Mouse (Mus musculus): ENCODE measurements at regions not wholly inside any gene's neighbourhood (a gene's known extent, or its start where the extent isn't known, plus 50 kb on each side); places are given as distances from the start of the nearest gene placed in this dataset.
A peak's percentile ranks its signal among the peaks of the same experiment; 100 is the strongest.

DNA sequence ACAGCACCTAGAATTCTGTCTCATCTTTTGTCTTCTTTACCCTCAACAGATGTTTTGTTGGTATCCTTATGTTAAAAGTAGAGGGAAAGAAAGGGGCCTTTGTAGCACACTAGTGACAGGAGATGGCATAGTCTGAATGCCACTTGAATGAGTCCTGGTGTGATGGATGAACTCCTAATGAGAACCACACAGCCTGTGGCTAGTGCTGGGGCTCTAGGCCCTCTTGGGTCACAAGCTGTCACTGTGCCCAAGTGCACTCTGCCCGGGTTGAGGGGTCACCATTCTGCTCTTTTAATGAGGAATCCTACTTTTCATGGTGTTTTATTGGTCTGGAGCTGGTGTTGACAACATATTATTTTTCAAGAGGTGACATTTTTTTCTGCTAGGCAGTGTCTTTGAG is 355.0 kb upstream of the Nrp1 start:
- 32% methylated on average over 1 of the region's 1 CpGs for WGBS
- Histone ChIP-seq H3K9ac (no peak overlapping the region), H3K4me1 (replicated peaks; ENCODE audit: control insufficient read depth, insufficient read depth, low read length) (no peaks in the 10 kb centered on the region), H3K36me3 (replicated peaks; ENCODE audit: control insufficient read depth, insufficient read depth) (no peaks in the 10 kb centered on the region), H3K4me2 (replicated peaks) (no peak overlapping the region), H3K27ac (no peak overlapping the region), H3K4me3 (replicated peaks; ENCODE audit: low read length) (no peak overlapping the region), H3K27me3 (ENCODE audit: control insufficient read depth, insufficient read depth, low read length) (no peaks in the 10 kb centered on the region), H3K9me3 (ENCODE audit: control insufficient read depth, low read length) (no peaks in the 10 kb centered on the region)
- ATAC-seq (ENCODE audit: low FRiP score) (no peak), DNase-seq (ENCODE audit: low spot score) (no peak)

DNA sequence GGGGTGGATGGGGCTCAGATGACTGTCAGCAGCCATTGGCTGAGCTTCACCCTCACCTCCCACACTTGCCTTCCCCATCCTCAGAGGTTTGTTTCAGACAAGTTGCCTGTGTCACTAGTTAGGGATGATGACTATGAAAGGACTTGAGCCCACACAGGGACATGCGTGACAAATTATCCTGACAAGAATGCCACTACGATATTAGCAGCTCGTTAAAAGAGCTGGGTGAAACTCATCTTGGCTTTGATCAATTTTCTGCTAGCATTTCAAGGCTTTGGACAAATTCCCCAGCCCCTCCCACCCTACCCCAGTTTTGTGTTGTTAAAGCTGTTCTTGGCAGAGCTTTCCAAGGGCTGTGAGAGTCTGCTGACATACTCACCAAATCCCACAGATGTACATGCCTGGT is 354.5 kb upstream of the Nrp1 start:
- H3K36me3 ChIP-seq (replicated peaks; ENCODE audit: control insufficient read depth, insufficient read depth) = no peaks in the 10 kb centered on the region
- H3K4me1 ChIP-seq (replicated peaks; ENCODE audit: control insufficient read depth, insufficient read depth, low read length) = no peaks in the 10 kb centered on the region
- no peak overlapping the region for H3K9ac ChIP-seq
- ATAC-seq (ENCODE audit: low FRiP score) (no peak), DNase-seq (ENCODE audit: low spot score) (no peak)
- no peaks in the 10 kb centered on the region for H3K9me3 ChIP-seq (ENCODE audit: control insufficient read depth, low read length)
- H3K27ac ChIP-seq = no peak overlapping the region
- no peak overlapping the region for H3K4me2 ChIP-seq (replicated peaks)
- 32% methylated on average over 3 of the region's 3 CpGs for WGBS
- no peaks in the 10 kb centered on the region for H3K27me3 ChIP-seq (ENCODE audit: control insufficient read depth, insufficient read depth, low read length)
- no peak overlapping the region for H3K4me3 ChIP-seq (replicated peaks; ENCODE audit: low read length)

DNA sequence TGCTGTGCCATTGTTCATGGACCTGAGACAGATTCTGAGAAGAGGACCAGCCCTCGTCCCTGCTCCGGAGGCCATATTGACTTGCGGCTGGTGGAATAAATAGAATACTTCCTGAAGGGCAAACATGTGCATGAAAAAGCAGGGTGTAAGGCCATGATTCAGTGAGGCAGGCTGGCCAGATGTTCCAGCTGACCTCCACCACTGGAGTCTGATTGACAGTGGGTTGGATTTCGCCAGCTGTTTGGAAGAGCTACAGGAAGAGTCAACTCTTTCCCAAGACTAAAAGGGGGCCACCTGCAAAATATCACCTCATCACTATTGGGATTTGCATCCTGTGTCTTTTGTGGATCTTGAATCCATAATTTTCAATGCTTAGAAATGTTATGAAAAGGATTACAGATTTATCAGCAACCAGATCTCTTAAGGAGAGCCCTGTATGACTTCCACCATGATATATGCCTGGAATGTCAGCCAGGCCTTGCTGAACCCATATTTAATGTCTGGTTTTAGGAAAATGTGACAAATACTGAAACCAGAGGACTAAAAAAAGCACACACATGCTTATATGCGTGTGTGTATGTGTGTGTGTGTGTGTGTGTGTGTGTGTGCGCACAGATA is 348.9 kb upstream of the Nrp1 start:
- Histone ChIP-seq H3K27ac (no peak overlapping the region), H3K9me3 (ENCODE audit: control insufficient read depth, low read length) (no peaks in the 10 kb centered on the region), H3K36me3 (replicated peaks; ENCODE audit: control insufficient read depth, insufficient read depth) (no peaks in the 10 kb centered on the region), H3K4me1 (replicated peaks; ENCODE audit: control insufficient read depth, insufficient read depth, low read length) (no peaks in the 10 kb centered on the region), H3K9ac (no peak overlapping the region), H3K27me3 (ENCODE audit: control insufficient read depth, insufficient read depth, low read length) (no peaks in the 10 kb centered on the region), H3K4me3 (replicated peaks; ENCODE audit: low read length) (no peak overlapping the region), H3K4me2 (replicated peaks) (no peak overlapping the region)
- ATAC-seq (ENCODE audit: low FRiP score) = no peak
- DNase-seq (ENCODE audit: low spot score) = no peak
- WGBS = 86% methylated on average over 6 of the region's 6 CpGs

DNA sequence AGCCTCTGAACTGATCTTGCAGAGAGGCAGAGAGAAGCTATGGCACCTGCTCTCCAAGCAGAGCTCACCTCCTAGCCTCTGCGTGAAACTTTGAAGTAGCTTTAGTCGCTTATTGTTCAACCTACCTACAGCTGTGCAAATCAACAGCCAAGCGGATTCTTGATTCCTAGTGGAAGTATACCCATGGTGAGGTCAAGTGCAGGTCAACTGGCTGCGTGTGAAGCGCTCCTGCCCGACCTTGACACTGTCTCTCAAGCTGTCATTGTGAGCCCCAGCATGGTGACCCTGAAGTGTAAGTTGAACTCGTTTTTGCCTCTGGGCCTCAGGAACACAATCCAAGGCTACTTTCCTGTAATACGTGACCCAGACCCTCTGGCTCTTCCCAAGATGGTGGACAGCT is 341.2 kb upstream of the Nrp1 start:
- Histone ChIP-seq H3K27ac (no peak overlapping the region), H3K9ac (no peak overlapping the region), H3K4me1 (replicated peaks; ENCODE audit: control insufficient read depth, insufficient read depth, low read length) (no peaks in the 10 kb centered on the region), H3K4me2 (replicated peaks) (no peak overlapping the region), H3K4me3 (replicated peaks; ENCODE audit: low read length) (no peak overlapping the region), H3K9me3 (ENCODE audit: control insufficient read depth, low read length) (no peaks in the 10 kb centered on the region), H3K36me3 (replicated peaks; ENCODE audit: control insufficient read depth, insufficient read depth) (no peaks in the 10 kb centered on the region), H3K27me3 (ENCODE audit: control insufficient read depth, insufficient read depth, low read length) (no peaks in the 10 kb centered on the region)
- 60% methylated on average over 8 of the region's 8 CpGs for WGBS
- DNase-seq (ENCODE audit: low spot score) (no peak), ATAC-seq (ENCODE audit: low FRiP score) (no peak)

DNA sequence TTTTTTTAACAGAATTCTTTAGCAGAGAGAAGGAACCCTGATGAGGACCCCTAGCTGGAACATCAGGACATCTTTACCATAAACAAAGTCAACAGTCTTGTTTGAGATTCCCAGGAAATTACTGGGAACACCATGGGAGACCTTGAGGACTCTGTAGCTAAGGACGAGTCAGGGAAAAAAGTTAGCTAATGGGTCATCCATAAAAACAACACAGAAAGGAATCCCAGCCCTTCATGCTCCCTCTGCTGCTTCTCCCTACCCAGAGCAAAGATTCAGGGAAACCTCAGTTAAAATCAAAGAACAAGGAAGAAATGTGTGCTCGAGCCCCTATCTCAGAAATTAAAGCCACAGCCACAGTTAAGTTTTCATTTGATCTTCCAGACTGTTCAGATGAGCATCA is 334.7 kb upstream of the Nrp1 start:
- Histone ChIP-seq H3K4me3 (replicated peaks; ENCODE audit: low read length) (no peak overlapping the region), H3K9me3 (ENCODE audit: control insufficient read depth, low read length) (no peaks in the 10 kb centered on the region), H3K4me2 (replicated peaks) (no peak overlapping the region), H3K4me1 (replicated peaks; ENCODE audit: control insufficient read depth, insufficient read depth, low read length) (peaks cover 6% of the 10 kb centered on the region), H3K36me3 (replicated peaks; ENCODE audit: control insufficient read depth, insufficient read depth) (no peaks in the 10 kb centered on the region), H3K27ac (no peak overlapping the region), H3K9ac (no peak overlapping the region), H3K27me3 (ENCODE audit: control insufficient read depth, insufficient read depth, low read length) (no peaks in the 10 kb centered on the region)
- 70% methylated on average over 2 of the region's 2 CpGs for WGBS
- ATAC-seq (ENCODE audit: low FRiP score) (no peak), DNase-seq (ENCODE audit: low spot score) (no peak)

DNA sequence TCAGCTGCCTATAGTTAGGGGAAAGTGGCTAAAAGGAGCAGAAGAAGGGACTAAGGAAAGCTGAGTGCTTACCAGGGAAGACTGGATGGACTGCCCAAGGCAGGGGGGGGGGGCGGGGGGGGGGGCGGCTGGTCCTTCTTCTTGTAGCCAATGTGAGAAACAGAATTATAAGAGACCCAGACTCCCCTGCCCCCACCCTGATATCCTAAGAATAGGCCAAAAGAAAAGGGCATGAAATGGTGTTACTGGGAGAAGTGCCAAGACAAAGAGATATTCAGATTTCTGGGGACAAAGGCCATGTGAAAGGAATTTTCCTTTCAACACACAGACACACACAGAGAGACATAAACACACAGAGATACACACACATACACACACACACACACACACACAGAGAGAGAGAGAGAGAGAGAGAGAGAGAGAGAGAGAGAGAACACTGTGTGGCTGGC is 333.6 kb upstream of the Nrp1 start:
- no peaks in the 10 kb centered on the region for H3K36me3 ChIP-seq (replicated peaks; ENCODE audit: control insufficient read depth, insufficient read depth)
- no peak overlapping the region for H3K4me2 ChIP-seq (replicated peaks)
- no peak overlapping the region for H3K4me3 ChIP-seq (replicated peaks; ENCODE audit: low read length)
- peaks cover 6% of the 10 kb centered on the region for H3K4me1 ChIP-seq (replicated peaks; ENCODE audit: control insufficient read depth, insufficient read depth, low read length)
- no peak overlapping the region for H3K9ac ChIP-seq
- H3K9me3 ChIP-seq (ENCODE audit: control insufficient read depth, low read length) = no peaks in the 10 kb centered on the region
- WGBS = no CpG with 5 or more reads among the region's 2 CpGs
- H3K27me3 ChIP-seq (ENCODE audit: control insufficient read depth, insufficient read depth, low read length) = no peaks in the 10 kb centered on the region
- peak; percentile 55 for DNase-seq (ENCODE audit: low spot score)
- peak; percentile 53; the same call in 1 of the 2 replicates for ATAC-seq (ENCODE audit: low FRiP score)
- 0 out of 2 replicates have a peak overlapping the region, but pooled peaks have one; percentile 17 for H3K27ac ChIP-seq

DNA sequence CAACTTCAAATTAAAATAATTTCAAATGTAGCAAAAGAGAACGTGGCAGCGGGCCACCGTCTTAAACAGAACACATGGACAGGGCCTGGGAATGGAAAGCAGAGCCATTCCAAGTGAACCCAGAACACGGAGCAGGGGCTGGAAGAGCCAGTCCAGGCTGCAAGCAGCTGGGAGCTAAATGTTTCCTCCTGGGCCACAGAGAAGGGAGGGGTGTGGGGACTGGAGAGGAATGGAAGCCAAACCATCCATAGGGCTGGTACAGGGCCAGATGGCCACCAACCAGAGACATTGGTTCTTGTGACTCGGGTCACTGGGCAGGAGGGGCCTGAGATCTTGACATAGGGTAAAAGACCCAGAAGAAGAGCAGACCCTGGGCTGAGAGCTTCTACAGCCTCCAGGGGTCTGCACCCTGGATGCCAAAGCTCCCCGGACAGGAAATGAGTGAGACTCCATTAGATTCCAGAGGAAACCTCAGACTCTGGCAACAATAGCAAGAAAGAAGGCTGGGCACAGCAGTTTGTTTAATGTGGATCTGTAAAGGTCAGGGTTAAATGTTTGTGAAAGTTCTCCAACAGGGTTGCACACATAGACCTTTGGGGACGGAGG is 333.1 kb upstream of the Nrp1 start:
- H3K9ac ChIP-seq = no peak overlapping the region
- peak overlapping the region; percentile 57 for H3K27ac ChIP-seq
- WGBS = 47% methylated on average over 7 of the region's 7 CpGs
- H3K36me3 ChIP-seq (replicated peaks; ENCODE audit: control insufficient read depth, insufficient read depth) = no peaks in the 10 kb centered on the region
- no peak overlapping the region for H3K4me2 ChIP-seq (replicated peaks)
- no peaks in the 10 kb centered on the region for H3K9me3 ChIP-seq (ENCODE audit: control insufficient read depth, low read length)
- DNase-seq (ENCODE audit: low spot score) (peak; percentile 33), ATAC-seq (ENCODE audit: low FRiP score) (peak; percentile 84; the same call in 1 of the 2 replicates)
- H3K4me1 ChIP-seq (replicated peaks; ENCODE audit: control insufficient read depth, insufficient read depth, low read length) = peaks cover 6% of the 10 kb centered on the region
- H3K4me3 ChIP-seq (replicated peaks; ENCODE audit: low read length) = no peak overlapping the region
- H3K27me3 ChIP-seq (ENCODE audit: control insufficient read depth, insufficient read depth, low read length) = no peaks in the 10 kb centered on the region

DNA sequence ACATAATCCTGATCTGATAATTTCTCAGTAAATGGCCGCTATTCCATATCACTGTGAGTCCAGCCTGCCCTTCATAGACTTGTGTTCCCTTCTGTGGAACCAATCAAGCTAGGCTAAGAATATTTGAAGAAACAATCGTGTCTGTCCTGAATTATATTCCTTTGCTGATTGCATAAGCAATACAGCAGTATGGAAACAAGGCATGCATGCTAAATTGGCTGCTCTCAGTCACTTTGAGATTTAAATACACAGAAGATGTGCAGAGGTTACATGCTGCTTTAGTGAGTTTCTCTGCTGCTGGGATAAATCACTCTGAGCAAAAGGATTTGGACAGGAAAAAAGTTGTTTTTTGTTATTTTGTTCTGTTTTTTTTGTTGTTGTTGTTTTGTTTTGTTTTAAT is 331.4 kb upstream of the Nrp1 start:
- Histone ChIP-seq H3K27me3 (ENCODE audit: control insufficient read depth, insufficient read depth, low read length) (no peaks in the 10 kb centered on the region), H3K27ac (no peak overlapping the region), H3K36me3 (replicated peaks; ENCODE audit: control insufficient read depth, insufficient read depth) (no peaks in the 10 kb centered on the region), H3K4me1 (replicated peaks; ENCODE audit: control insufficient read depth, insufficient read depth, low read length) (peaks cover 6% of the 10 kb centered on the region), H3K4me3 (replicated peaks; ENCODE audit: low read length) (no peak overlapping the region), H3K9ac (no peak overlapping the region), H3K9me3 (ENCODE audit: control insufficient read depth, low read length) (no peaks in the 10 kb centered on the region), H3K4me2 (replicated peaks) (no peak overlapping the region)
- WGBS = 68% methylated on average over 2 of the region's 2 CpGs
- ATAC-seq (ENCODE audit: low FRiP score) (no peak), DNase-seq (ENCODE audit: low spot score) (no peak)

DNA sequence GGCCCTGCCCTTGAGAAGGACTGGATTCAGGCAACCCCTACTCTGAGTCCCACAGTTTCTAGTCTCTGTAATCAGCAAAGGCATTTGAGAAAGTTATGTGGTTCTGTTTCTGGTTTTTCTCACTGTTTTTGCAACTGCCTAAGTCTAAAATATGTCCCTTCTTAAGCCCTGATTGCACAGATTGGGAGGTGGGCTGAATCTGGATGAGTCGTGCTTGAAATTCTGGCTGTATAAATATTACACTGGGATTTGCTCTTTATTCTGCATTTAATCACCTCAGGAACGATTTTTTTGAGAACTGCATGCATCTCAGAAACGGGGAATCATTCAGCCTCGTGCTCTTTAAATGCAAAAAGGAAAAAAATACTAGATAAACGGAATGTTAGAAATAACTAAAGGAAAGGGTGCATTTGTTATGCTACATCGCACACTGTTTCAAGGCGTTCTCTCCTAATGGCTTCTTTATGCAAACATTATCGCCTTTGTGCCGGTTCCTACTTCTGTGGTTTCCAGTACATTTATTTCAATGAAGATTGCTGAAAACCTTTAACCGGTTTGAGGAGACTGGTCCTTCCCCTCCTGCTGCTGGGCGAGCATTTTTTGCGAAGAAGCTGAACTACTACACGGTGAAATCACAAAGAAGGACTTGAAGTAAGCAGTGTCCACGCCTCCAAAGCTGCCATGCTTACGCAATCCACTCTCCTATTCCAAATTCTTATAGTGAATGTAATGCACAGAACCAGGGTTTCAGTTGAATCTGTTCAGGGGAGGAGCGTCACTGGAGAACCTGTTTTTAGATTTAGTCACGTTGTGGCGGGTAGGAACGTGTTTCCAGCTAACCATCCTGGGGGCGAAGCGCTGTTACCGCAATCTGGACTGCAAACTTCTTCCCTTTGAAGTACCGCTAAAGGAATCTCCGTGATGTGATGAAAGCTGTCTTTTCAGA is 327.8 kb upstream of the Nrp1 start:
- Histone ChIP-seq H3K4me1 (replicated peaks; ENCODE audit: control insufficient read depth, insufficient read depth, low read length) (no peaks in the 10 kb centered on the region), H3K4me3 (replicated peaks; ENCODE audit: low read length) (no peak overlapping the region), H3K27me3 (ENCODE audit: control insufficient read depth, insufficient read depth, low read length) (no peaks in the 10 kb centered on the region), H3K9ac (no peak overlapping the region), H3K4me2 (replicated peaks) (peak overlapping the region; percentile 25; the same call in 1 of the 2 replicates), H3K36me3 (replicated peaks; ENCODE audit: control insufficient read depth, insufficient read depth) (no peaks in the 10 kb centered on the region), H3K27ac (peak overlapping the region; percentile 56; the same call in 1 of the 2 replicates), H3K9me3 (ENCODE audit: control insufficient read depth, low read length) (no peaks in the 10 kb centered on the region)
- 67% methylated on average over 24 of the region's 24 CpGs for WGBS
- no peak for ATAC-seq (ENCODE audit: low FRiP score)
- no peak for DNase-seq (ENCODE audit: low spot score)

Measured in hindbrain, embryonic 14.5 days (tissue).